Mouse (Mus musculus): ENCODE results near the gene Ranbp9. TPM values are rescaled to one million over a fixed set of nuclear protein-coding genes. Genes with fewer than 3 reads are reported as not detected.

Ranbp9 gene
- polyA plus RNA-seq, 1 experiment from 2014 or later = 9.4 TPM

DNA sequence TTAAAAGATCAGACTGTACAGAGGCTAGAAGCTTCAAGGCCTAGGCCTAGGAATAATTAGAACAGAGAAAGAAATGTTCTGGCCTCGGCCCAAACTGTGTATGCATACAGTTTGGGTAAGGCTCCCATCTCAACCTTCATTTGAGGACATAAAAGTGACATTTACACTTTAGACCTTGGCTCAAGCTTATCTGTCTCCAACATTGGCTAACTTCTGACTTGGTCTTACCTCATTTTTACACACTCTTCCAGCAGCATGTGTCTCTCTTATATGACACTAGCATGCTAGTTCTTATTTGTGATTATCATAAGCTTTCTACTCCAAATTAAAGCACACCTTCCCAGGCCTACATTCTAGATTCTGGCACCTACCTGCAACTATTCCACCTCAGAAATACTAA, 11.5 kb downstream of the Ranbp9 start:
- Histone ChIP-seq H3K4me1 (replicated peaks) (peaks cover 10% of the 10 kb centered on the region), H3K9me3 (peaks cover 13% of the 10 kb centered on the region; the same call in 1 of the 2 replicates), H3K27me3 (ENCODE audit: insufficient read depth, poor library complexity, severe bottlenecking) (no peaks in the 10 kb centered on the region), H3K36me3 (peaks cover 25% of the 10 kb centered on the region), H3K27ac (no peak overlapping the region), H3K4me3 (no peak overlapping the region)
- 92% methylated on average over 1 of the region's 1 CpGs for WGBS
- DNase-seq (ENCODE audit: low spot score) = no peak

DNA sequence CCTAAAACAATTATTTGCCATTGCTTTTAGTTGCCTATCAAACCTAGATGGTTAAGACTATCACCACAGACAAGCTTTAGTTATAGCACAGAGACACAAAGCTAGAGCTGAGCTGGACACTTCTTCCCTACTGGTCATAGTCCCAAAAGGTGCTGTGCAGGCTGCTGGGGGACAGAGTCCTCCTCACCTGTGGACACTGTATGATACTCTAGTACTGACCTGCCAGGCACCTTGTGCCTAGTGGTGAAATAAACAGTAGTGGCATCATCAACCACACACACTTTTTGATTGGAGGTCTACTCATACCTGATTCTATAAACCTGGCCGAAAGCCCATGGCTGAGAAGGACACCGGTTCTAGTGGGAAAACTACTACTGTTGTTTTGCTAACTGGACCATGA, 16.5 kb downstream of the Ranbp9 start:
- no peaks in the 10 kb centered on the region for H3K4me1 ChIP-seq (replicated peaks)
- H3K27ac ChIP-seq = no peak overlapping the region
- no peak overlapping the region for H3K4me3 ChIP-seq
- H3K36me3 ChIP-seq = peaks cover 28% of the 10 kb centered on the region
- peaks cover 8% of the 10 kb centered on the region; the same call in 1 of the 2 replicates for H3K9me3 ChIP-seq
- 98% methylated on average over 2 of the region's 2 CpGs for WGBS
- DNase-seq (ENCODE audit: low spot score) = no peak
- no peaks in the 10 kb centered on the region for H3K27me3 ChIP-seq (ENCODE audit: insufficient read depth, poor library complexity, severe bottlenecking)

DNA sequence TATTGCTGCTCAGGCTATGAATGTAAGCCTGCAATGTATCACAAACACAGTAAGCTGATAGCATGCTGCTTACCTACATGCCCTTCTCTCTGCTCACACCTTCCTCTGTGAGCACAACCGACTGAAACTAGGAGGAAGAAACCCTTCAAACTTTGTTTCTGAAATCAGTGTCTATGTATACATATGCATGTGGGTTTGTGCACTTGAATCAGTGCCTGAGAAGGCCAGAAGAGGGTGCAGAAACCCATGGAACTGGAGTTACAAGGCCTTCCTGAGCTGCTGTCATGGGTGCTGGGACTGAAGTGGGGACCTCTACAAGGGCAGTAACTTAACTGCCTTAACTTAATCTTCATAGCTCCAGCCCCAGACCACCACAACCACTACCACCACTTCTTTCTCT, 23.9 kb downstream of the Ranbp9 start:
- H3K4me3 ChIP-seq = no peak overlapping the region
- no peaks in the 10 kb centered on the region for H3K27me3 ChIP-seq (ENCODE audit: insufficient read depth, poor library complexity, severe bottlenecking)
- 86% methylated on average over 1 of the region's 1 CpGs for WGBS
- no peak overlapping the region for H3K27ac ChIP-seq
- H3K9me3 ChIP-seq = no peaks in the 10 kb centered on the region
- H3K36me3 ChIP-seq = peaks cover 17% of the 10 kb centered on the region
- peaks cover 20% of the 10 kb centered on the region for H3K4me1 ChIP-seq (replicated peaks)
- no peak for DNase-seq (ENCODE audit: low spot score)

DNA sequence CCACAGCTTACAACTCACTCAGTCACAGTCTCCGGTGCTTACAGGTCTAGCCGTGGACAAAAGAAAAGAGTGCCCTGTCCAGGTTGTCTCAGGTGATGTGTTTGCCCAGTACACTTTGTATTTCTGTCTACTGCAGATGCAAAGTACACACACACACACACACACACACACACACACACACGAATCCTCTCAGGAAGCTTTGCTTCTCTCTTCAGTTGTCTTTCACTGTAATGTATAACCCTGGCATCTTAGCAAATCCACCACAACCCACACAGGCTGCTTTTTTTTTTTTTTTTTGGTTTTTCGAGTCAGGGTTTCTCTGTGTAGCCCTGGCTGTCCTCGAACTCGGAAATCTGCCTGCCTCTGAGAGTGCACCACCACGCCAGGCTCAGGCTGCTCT, 26.7 kb downstream of the Ranbp9 start:
- no peak for DNase-seq (ENCODE audit: low spot score)
- H3K9me3 ChIP-seq = no peaks in the 10 kb centered on the region
- H3K27me3 ChIP-seq (ENCODE audit: insufficient read depth, poor library complexity, severe bottlenecking) = no peaks in the 10 kb centered on the region
- H3K4me3 ChIP-seq = no peak overlapping the region
- H3K4me1 ChIP-seq (replicated peaks) = peaks cover 22% of the 10 kb centered on the region
- no peaks in the 10 kb centered on the region for H3K36me3 ChIP-seq
- WGBS = 90% methylated on average over 7 of the region's 7 CpGs
- H3K27ac ChIP-seq = no peak overlapping the region

DNA sequence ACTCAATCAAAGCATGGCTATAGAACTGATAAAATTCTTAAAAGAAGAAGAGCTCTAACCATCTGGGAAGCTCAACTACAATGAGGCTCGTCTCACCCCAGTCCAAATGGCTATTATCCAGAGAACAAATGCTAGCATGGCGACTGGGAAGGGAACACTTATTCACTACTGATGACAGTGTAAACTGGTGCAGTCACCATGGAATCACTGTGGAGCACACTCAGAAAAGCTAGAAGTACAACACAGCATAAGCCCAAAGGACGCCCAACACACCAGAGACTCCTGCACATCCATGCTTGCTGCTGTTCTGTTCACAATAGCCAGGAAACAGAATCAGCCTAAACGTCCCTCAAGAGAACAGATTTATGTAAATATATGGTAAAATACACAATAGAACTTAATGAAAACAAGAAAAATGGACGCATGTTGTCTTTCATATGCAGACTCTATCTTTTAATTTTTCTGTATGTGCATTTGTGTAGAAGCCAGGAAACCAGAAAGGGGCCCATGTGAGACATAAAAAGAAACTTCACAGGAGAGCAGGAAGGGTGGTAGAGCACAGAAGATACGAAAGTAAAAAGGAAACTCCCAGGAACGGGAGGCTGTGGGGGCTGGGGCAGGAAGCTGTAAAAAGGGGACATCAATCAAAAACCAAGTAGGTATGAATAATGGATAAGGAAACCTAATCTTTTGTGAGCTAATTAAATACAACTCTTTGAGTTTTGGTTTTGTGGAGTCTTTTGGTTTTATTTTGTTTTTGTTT, 28.1 kb downstream of the Ranbp9 start:
- DNase-seq (ENCODE audit: low spot score) = no peak
- peak overlapping the region; percentile 62 for H3K27ac ChIP-seq

DNA sequence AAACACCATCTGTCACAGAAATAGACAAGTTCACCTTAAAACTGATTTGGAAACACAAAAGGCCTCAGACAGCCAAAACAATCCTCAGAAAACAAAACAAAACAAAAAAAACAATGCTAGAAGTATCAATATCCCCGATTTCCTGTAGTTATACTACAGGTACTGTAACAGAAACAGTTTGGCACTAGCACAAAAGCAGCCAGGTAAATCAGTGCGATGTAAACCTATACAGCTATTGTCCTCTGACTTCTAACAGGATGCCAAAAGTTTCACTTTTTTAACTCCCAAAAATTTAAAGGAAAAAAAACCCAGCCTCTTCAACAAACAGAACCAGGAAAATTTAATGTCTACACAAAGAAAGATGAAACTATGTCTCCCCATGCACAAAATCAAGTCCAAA, 28.9 kb downstream of the Ranbp9 start:
- H3K27me3 ChIP-seq (ENCODE audit: insufficient read depth, poor library complexity, severe bottlenecking) = no peaks in the 10 kb centered on the region
- H3K27ac ChIP-seq = 0 out of 2 replicates have a peak overlapping the region, but pooled peaks have one; percentile 62
- H3K4me1 ChIP-seq (replicated peaks) = peaks cover 28% of the 10 kb centered on the region
- no peaks in the 10 kb centered on the region for H3K9me3 ChIP-seq
- 89% methylated on average over 2 of the region's 2 CpGs for WGBS
- no peak for DNase-seq (ENCODE audit: low spot score)
- no peaks in the 10 kb centered on the region for H3K36me3 ChIP-seq
- no peak overlapping the region for H3K4me3 ChIP-seq

More for the DNA sequence above, 28.1 kb downstream of the Ranbp9 start:
- H3K9me3 ChIP-seq = no peaks in the 10 kb centered on the region
- H3K27me3 ChIP-seq (ENCODE audit: insufficient read depth, poor library complexity, severe bottlenecking) = no peaks in the 10 kb centered on the region
- H3K4me1 ChIP-seq (replicated peaks) = peaks cover 22% of the 10 kb centered on the region
- H3K4me3 ChIP-seq = no peak overlapping the region
- H3K36me3 ChIP-seq = no peaks in the 10 kb centered on the region
- 46% methylated on average over 7 of the region's 7 CpGs for WGBS

DNA sequence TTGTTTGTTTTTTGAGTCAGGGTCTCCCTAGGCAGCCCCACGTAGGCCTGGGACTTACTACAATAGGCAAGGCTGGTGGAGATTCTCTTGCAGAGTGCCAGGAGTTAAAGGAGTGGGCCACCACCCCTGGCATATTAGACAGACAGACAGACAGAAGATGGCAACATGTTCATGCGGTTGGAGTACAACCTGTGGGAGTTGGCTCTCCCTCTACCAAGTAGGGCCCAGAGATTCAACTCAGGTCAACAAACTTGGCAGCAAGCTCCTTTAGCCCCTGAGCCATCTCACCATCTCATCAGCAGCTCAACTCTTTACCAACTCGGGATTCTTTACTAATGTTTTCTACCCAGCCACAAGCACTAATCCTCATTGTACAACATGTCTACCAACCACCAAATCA, 30.4 kb downstream of the Ranbp9 start:
- DNase-seq (ENCODE audit: low spot score) = no peak
- Histone ChIP-seq H3K27ac (no peak overlapping the region), H3K36me3 (no peaks in the 10 kb centered on the region), H3K27me3 (ENCODE audit: insufficient read depth, poor library complexity, severe bottlenecking) (no peaks in the 10 kb centered on the region), H3K9me3 (no peaks in the 10 kb centered on the region), H3K4me1 (replicated peaks) (peaks cover 33% of the 10 kb centered on the region), H3K4me3 (no peak overlapping the region)
- WGBS = 87% methylated on average over 3 of the region's 3 CpGs

DNA sequence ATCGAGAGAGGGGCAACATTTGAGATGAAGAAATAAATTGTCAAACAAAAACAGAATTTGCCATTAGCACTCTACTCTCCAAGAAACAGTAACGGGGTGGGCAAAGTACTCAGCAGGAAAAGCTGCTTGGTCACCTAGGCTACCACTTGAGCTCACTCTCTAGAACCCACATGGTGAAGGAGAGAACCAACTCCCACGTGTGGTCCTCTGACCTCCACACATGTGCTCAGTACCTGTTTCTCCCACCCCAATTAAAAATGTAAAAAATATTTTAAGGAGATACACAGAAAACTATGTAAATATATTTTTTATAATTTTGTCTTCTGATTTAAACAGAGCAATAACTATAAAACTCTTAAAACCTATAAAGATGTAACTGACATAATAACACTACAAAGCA, 33.4 kb downstream of the Ranbp9 start:
- WGBS = 79% methylated on average over 3 of the region's 3 CpGs
- DNase-seq (ENCODE audit: low spot score) = no peak

DNA sequence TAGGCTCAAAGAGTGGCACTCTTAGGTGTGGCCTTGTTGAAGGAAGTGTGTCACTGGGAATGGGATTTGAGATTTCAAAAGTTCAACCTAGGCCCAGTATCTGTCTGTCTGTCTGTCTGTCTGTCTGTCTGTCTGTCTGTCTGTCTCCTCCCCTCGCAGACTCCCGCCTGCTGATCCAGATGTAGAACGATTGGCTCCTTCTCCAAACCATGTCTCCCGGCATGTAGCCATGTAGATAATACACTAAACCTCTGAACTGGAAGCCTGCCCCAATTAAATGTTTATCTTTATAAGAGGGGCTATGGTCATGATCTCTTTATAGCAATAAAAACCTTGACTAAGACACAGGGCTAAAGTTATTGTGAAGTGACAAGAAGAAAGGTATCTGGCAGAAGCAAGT, 35.3 kb downstream of the Ranbp9 start:
- H3K4me1 ChIP-seq (replicated peaks) = peaks cover 11% of the 10 kb centered on the region
- no peaks in the 10 kb centered on the region for H3K36me3 ChIP-seq
- no peak overlapping the region for H3K4me3 ChIP-seq
- no peak overlapping the region for H3K27ac ChIP-seq
- 93% methylated on average over 4 of the region's 4 CpGs for WGBS
- H3K27me3 ChIP-seq (ENCODE audit: insufficient read depth, poor library complexity, severe bottlenecking) = no peaks in the 10 kb centered on the region
- no peak for DNase-seq (ENCODE audit: low spot score)
- H3K9me3 ChIP-seq = no peaks in the 10 kb centered on the region

More for the DNA sequence above, 33.4 kb downstream of the Ranbp9 start:
- H3K27ac ChIP-seq = no peak overlapping the region
- no peaks in the 10 kb centered on the region for H3K27me3 ChIP-seq (ENCODE audit: insufficient read depth, poor library complexity, severe bottlenecking)
- H3K36me3 ChIP-seq = no peaks in the 10 kb centered on the region
- no peak overlapping the region for H3K4me3 ChIP-seq
- no peaks in the 10 kb centered on the region for H3K9me3 ChIP-seq
- H3K4me1 ChIP-seq (replicated peaks) = peaks cover 19% of the 10 kb centered on the region

DNA sequence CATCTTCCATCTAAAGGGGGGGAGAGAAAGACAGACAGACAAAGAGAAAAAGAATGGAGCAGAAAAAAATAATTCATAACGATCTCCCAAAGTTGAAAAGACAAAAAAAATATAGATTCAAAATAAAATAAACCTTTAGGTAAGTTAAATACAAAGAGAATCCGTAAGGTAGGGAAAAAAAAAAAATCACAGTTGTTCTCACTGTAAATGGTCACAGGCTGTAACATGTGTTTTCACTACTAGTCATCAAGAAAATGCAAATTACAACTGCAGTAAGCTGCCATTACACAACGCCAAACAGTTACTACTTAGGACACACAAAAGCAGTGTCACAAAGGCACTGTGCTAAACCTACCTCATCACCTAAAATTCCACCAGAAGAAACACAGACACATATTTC, 36.4 kb downstream of the Ranbp9 start:
- no peak for DNase-seq (ENCODE audit: low spot score)
- WGBS = 94% methylated on average over 3 of the region's 3 CpGs
- Histone ChIP-seq H3K9me3 (no peaks in the 10 kb centered on the region), H3K4me1 (replicated peaks) (peaks cover 11% of the 10 kb centered on the region), H3K36me3 (no peaks in the 10 kb centered on the region), H3K27ac (no peak overlapping the region), H3K4me3 (no peak overlapping the region), H3K27me3 (ENCODE audit: insufficient read depth, poor library complexity, severe bottlenecking) (no peaks in the 10 kb centered on the region)

DNA sequence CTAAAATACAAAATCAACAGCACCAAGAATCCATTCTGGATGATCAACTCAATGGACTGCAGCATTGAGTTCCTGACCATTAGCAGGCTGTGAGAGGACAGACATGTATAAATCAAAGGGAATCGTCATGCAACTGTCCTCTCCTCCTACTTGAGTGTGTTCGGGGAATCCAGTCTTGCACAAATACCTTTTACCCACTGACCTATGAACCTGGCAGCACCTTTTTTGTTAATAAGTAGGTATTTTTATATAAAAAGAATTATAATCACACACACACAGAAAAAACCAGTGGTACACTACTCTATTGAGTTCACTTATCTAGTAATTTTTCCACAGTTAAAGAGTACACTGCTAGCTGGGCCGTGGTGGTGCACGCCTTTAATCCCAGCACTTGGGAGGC, 37.4 kb downstream of the Ranbp9 start:
- Histone ChIP-seq H3K4me1 (replicated peaks) (peaks cover 11% of the 10 kb centered on the region), H3K27ac (no peak overlapping the region), H3K9me3 (no peaks in the 10 kb centered on the region), H3K36me3 (peaks cover 3% of the 10 kb centered on the region; the same call in 1 of the 2 replicates), H3K27me3 (ENCODE audit: insufficient read depth, poor library complexity, severe bottlenecking) (no peaks in the 10 kb centered on the region), H3K4me3 (no peak overlapping the region)
- WGBS = 95% methylated on average over 4 of the region's 4 CpGs
- no peak for DNase-seq (ENCODE audit: low spot score)

DNA sequence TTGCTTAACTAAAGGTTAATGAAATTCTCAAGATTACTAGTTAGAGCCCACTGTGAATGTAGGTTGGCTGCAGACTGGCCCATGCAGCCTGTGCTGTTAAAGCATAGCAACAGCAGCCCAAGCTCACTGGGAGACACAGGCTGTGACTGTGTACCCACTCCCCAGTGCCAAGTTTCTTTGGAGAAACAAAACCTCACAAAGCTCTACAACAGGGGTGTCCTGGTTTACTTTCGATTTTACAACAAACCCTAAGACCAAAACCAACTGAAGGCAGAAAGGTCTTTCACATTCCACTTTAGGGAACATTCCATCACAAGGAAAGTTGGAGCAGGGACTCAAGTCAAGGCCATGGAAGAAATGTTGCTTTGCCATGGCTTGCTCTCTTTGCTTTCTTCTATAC, 38.5 kb downstream of the Ranbp9 start:
- Histone ChIP-seq H3K36me3 (peaks cover 6% of the 10 kb centered on the region; the same call in 1 of the 2 replicates), H3K27me3 (ENCODE audit: insufficient read depth, poor library complexity, severe bottlenecking) (no peaks in the 10 kb centered on the region), H3K27ac (no peak overlapping the region), H3K9me3 (0 out of 2 replicates have a peak, but pooled peaks cover 1% of the 10 kb centered on the region), H3K4me3 (no peak overlapping the region), H3K4me1 (replicated peaks) (peaks cover 9% of the 10 kb centered on the region)
- DNase-seq (ENCODE audit: low spot score) = no peak
- WGBS = 90% methylated on average over 1 of the region's 1 CpGs

DNA sequence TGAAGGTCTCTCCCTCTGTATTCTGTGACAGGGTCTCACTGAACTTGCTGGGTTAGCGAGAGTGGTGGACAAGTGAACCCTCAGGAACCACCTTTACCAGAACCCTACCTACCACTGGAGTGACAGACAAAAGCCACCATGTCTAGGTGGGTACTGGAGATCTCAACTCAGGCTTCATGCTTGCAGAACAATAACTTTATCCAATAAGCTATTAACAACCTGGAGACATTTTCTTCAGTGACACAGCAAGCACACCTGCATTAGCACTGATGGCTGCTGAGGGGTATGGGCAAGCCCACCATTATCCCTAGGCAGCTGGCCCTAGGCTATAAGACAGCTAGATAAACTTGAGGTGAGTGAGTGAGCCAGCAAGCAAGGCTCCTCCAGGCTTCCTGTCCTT, 40.7 kb downstream of the Ranbp9 start:
- DNase-seq (ENCODE audit: low spot score) = no peak
- 0 out of 2 replicates have a peak, but pooled peaks cover 2% of the 10 kb centered on the region for H3K9me3 ChIP-seq
- H3K27ac ChIP-seq = no peak overlapping the region

More for the DNA sequence above, 40.7 kb downstream of the Ranbp9 start:
- Histone ChIP-seq H3K4me3 (no peak overlapping the region), H3K4me1 (replicated peaks) (no peaks in the 10 kb centered on the region), H3K36me3 (peaks cover 7% of the 10 kb centered on the region; the same call in 1 of the 2 replicates), H3K27me3 (ENCODE audit: insufficient read depth, poor library complexity, severe bottlenecking) (no peaks in the 10 kb centered on the region)
- 100% methylated on average over 1 of the region's 1 CpGs for WGBS

All from hindbrain, embryonic 10.5 days (tissue).